Mouse (Mus musculus) Muller cell, postnatal 12 days (primary cell): ENCODE data around the gene 4931409K22Rik.
A peak's percentile ranks its signal among the peaks of the same experiment; 100 is the strongest.

Experiments used
- DNase-seq: peaks from one replicate; pipeline ENCODE4 v3.0.0-alpha.2; 2015; ENCODE audit errors: inconsistent ontology term

Gene 4931409K22Rik

DNA sequence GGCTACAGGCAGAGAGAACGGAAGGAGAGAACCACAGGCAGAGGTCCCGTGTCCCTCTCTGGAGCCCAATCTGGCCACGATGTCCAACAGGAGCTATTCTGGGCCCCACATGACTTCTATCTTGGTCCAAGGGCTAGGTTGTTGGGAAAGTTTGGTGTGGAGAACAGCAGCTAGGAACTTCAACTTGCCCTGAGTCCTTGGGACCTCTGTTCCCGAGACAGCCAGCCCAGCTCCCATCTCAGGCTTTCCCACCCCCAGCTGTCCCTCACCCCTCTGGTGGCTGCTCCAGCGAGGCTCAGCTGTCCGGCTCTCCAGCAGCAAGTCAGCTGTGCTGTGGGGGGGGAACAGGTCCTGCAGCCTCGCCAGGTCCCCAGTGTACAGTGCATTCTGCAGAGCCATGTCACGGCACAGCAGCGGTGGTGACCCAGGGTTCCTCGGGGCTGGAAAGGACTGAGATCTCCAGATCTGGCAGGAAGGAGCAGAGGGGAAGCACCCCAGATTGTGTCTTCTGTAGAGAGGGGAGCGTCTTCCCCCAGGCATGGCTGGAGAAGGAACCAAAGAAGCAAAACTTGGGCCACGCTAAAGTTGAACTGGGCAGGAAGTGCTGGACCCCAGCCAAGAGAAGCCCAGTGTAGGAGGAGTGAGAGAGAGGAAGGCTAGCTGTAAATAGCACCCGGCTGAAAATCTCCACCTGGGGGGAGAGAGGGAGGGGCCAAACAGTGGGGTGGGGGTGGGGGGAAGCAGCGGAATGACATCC, 16.0 kb downstream of the 4931409K22Rik start, which contains the start of gene Asb10:
Asb10 (minus strand) TSS at position 592 of the 757 bp plus-strand sequence.
- DNase-seq: no peak

DNA sequence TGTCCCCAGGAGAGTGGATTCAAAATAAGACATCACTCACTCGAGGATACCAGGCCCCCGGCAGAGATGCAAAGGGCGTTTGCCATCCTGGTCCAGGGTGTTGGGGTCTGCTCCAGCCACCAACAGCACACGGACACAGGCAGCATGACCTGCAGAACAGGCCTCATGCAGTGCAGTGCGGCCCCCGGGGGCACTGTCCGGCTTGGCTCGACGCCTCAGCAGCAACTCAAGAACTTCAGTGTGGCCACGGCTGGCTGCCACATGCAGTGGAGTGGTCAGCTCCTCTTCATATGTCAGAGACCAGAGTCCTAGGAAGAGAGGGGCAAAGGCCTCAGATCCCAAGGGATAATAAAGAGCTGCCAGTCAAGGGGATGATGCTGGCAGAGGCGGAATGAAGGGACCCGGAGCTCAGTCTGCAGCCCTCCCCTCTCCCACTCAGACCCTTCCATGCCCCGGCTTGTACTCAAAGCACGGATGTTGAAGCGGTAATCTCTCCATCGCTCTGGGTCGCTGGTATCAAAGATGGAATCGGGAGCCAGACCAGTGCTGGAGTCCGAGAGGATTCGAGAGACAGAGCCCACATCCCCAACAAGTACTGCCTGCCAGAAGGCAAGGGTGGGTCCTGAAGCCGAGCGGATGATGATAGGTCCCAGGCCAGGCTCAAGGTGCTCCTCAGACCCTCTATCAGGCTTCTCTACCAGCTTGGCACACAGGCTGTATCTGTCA, 16.9 kb downstream of the 4931409K22Rik start:
- no peak for DNase-seq

DNA sequence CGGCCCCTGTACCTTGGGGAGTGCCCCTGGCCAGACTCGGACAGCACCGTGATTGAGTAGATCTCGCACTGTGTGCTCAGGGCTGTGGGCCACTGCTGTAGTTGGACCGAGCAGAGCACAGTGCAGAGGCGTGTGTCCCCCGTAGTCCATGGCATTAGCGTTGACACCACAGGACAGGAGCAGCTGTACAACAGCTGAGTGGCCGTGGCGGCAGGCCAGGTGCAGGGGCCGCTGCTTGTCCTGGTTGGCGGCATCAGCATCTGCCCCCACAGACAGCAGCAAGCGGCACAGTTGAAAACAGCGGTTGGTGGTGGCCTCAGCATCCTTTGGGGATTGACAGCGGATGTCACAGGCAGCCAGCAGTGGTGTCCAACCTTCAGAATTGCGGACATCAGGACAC, 19.0 kb downstream of the 4931409K22Rik start:
- no peak for DNase-seq

DNA sequence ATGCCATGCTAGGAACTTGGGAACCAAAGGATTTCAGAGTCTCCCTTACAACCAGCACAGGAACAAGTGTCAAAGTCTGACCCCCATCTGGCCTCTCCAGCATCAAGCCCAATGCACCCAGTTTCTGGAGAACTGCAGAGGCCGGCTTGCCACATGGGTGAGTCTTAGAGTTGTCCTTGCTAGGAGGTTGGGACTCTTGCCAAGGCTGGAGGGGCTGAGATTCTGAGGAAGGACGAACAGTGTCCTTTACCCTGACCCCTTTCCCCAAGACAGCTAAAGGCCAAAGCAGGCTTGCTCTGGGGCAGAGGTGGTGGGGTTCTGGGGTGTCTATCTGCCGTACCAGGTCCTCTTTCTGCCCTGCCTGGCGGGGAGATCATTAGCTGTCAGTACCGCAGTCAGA, 20.1 kb downstream of the 4931409K22Rik start:
- no peak for DNase-seq

DNA sequence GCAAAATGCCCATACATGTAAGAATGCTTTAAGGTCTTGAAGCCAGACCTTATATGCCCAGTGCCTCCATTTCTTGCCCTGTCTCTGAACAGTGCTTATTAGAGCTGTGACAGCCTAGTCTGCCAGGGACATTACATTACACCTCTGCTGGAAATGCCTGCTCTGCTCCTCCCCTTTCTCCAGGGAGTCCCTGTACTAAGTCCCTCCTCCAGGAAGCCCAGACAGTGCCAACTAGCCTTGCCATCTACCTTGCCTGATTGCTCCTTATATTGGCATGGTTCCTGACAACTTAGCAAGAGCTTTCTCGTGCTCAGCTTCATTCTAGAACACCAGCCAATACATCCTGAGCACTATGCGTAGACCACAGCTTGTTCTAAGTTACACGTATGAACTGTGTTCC, 20.9 kb downstream of the 4931409K22Rik start:
- no peak for DNase-seq

DNA sequence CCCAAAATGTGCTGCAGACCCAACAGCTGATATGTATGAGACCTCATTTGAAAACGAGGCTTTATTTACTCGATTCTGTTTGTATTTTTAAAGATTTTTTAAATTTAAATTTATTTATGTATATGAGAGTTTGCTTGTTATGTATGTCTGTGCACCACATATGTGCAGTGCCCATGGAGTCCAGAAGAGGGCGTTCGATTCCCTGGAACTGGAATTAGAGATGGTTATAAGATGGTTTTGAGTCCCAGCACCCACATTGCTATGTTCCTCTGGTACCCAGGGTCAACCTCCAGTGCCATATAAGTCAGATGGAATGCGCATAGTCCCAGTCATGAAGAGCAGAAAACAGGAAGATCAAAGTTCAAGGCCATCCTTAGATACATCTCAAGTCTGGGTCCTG, 22.3 kb downstream of the 4931409K22Rik start:
- DNase-seq: no peak

DNA sequence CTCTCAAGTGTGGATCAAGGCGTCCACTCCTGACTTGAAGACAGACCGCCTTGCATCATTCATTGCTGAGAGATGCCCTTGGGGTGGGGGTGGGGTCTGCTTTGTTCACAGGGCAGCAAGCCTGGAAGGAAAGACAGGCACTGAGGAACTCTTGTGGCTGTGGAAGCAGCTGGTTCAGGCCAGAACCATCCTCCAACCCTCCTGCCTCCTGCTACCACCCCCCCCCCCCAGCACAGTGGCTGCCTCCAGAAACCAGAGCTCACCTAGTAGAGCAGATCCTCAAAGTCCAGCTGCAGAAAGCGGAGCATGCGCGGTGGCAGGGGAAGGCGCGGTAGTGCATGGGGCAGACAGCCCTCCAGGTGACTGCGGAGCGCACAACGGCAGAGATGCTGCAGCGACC, 23.2 kb downstream of the 4931409K22Rik start:
- no peak for DNase-seq

DNA sequence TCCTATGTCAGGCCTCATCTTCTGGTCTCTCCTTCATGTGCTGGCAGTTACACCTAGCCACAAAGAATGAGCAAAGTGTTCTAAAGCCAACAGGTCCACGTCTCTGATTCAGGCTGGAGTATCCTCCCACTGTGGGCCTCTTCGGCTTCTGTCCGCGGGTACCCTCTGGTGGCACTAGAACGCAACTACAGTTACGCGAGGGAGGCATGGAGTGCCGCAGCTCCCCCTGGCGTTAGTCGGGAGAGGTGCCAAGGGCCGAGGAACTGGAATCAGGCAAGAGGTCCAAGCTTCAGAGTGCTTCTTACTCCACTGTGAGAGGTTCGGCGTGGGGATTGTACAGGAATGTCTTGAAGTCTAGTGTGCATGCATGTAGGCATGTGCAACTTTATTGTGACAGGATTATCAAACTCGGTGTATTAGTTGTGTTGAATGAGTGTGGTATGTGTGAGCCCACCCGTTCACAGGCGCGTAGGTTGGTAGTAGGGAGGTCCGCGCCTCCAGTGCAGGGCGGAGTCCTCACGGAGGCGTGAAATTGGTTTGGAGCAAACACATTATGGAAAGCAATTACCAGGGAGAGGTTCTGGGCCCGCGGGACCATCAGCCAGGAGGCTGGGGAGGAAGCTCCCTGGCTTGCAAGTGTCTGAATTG, 26.4 kb downstream of the 4931409K22Rik start:
- DNase-seq: peak; percentile 88

DNA sequence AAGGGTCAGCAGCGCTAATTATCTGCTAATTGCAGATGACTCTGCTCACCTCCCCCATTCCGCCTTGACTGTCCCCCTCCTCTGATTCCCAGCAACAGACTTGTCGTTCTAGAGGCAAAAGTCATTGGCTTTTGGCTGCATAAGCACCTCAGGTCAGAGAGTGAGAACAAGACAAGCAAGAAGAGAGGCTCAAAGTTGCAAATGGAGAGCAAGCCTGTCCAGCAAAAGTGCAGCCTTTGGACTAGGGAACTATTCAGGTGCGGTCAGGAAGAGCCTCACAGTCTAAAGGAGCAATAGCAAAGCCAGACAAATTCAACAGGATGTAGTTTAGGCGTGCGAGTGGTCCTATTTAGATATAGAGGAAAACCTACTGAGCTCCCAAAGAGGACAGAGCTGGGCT, 28.8 kb downstream of the 4931409K22Rik start:
- DNase-seq: no peak

DNA sequence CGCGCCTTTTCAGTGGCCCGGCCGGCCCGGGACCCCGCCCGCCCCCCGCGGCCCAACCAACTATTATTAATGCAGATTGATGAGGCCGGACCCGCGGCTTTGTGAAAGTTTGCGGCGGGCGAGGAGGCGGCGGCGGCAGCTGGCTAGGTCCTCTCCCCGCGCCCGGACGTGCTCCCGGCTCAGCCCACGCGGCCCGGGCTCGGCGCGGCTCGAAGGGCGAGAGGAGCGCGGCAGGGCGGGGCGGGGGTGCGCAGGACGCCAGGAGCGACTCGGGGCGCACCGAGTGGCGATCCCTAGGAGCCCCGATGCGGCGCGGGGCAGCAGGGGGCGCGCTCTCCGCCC, 29.7 kb downstream of the 4931409K22Rik start, which contains the start of gene Gbx1:
Gbx1 (minus strand) TSS at position 314 of the 342 bp plus-strand sequence.
- peak; percentile 47 for DNase-seq

DNA sequence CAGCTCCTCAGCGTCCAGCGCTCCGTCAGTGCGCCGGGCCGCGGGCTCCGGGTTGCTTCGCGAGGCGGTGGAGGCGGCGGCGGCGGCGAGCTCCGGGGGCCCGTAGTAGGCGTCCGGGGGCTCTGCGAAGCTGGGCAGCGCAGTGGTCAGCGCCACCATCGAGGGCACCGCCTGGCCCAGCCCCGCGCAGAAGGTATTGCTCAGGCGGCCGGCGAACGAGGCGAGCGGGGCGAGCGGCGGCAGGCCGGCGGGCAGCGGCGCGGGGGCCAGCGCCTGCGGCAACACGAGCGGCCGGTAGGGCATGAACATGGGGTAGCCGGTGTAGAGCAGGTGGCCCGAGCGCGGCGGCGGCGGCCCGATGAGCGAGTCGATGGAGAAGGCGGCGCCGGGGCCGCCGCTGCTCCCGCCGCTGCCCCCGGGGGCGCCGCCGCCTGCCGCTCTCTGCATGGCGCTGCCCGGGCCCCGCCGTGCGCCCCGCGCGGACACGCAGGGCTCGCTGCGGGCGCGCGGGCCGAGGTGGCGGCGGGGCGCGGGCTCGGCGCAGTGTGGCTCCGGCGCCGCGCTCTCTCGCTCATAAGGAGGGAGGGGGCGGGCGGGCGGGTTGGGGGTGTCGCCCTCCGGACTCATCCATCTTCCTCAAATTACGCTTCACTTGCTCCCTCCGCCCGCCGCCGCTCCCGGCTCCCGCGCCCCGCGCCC, 30.3 kb downstream of the 4931409K22Rik start:
- DNase-seq: no peak

DNA sequence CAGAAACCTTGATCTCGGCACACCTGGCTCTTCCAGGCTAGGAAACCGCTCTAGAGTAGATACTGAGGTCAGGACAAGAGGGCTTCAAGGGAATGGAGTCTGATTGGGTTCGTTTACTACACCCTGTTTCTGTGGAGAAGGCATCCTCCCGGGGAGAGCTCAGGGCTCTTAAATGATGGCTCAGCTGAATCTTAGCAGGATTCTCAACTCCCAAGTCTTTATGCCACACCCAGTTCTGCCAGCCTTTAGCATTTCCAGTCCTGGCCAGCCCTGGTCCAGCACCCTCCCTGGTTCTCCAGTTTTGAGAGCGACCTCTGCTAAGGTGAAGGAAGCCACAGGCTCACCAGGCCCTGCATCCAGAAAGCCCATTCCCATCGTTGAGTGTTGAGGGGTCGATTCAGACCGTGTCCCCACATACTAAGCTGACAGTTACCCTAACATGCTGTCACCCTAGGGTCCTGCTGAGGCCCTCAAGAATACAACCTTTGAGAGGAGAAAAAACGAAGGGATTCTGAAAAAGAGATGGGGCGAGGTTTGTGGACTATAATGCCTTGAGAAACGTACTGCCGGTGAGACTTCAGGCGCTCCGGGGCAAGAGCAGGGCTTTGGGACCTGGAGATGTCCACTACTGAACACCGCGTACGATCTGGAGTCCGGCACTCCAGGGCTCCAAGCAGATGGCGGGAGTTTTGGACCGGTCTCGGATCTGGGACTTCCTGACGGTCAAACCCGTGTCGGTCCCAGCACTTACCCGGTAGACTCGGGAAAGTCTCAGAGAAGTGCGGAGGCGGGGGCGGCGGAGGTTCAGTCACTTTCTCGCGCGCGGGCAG, 31.0 kb downstream of the 4931409K22Rik start:
- no peak for DNase-seq

DNA sequence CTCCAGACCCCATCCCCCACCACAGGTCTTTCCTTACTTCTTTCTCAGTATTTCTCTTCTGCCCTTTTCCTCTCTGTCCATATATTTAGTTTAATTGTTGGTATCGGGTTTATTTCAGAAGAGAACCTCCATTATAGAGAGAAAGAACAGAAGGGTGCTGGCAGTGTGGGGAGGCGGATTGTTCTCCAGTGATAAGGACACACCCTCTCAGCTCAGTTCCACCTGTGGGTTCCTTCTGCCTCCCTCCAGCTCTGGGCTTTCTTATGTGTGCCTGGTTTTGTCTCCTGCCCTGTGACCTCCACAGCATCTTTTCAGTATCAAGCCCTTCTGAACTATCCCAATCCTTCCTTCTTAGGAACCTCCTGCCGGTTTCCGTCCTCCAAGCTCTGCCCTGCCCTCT, 32.1 kb downstream of the 4931409K22Rik start:
- DNase-seq: no peak

DNA sequence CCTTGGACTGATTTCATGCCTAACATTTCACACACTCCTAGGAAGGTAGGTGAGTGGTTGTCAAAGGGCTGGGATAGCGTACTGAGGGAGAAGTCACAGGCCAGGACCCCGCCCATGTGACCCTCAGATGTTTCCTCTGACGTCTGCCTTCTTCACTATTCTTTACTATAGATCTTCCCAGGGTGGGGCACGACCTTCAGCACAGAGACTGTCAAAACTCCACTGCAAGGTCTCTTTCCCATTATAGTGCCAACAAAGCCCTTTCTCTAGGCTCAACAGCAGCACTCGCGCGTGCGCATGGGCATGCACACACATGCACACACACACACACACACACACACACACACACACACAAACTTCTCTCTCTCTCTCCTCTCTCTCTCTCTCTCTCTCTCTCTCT, 32.8 kb downstream of the 4931409K22Rik start:
- DNase-seq: no peak

DNA sequence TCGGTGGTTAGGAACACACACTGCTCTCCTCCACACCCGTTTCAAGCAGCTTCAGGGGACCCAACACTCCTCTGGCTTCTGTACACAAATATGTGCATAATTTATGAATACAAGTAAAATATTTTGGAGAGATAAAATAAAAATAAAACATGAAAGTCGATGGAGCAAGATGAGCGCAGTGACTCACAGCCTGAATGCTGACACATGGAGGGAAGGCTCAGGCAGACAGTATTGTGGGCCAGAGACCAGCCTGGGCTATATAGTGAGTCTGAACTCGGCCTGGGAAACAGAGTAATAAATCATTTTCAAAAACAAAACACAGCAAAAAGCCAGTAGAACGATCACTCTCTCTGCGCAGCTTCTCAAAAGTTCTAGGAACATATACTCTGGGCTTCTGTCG, 35.2 kb downstream of the 4931409K22Rik start:
- no peak for DNase-seq

DNA sequence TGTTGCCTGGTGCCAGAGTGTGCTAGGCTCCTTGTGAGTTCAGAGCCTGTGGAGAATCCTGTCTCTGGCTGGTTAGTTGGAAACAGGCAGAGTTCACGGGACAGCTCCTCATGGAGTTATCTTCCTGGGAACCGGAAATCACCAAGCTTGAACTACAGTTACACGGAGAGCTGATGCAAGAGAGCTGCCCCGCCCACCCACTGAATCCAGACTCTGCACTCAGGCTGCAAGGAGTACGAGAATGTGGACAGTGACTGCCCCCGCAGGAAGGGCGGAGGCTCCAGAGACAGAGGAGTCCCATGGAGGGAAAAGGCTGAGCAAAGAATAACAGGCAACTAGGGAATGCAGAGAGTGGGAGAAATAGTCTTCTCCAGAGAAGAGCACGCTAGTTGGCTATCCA, 44.3 kb downstream of the 4931409K22Rik start:
- no peak for DNase-seq

DNA sequence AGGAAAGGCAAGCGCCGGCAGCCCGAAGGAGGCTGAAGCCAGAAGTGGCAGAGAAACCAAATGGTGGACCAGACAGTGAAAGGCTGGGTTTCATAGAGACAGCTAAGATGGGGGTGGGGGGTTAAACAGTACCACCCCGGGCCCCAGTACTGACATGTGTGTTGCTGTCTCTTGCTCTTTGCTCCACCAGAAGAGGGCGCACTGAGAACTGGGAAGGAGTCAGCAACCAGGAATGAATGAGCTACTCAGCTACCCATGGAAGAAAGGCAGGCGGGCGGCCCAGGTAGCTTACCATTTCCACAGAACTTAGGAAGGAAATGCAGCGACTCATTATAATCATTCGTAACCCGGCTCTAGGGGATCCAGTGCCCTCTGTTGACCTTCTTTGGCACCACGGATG, 46.0 kb downstream of the 4931409K22Rik start:
- no peak for DNase-seq

DNA sequence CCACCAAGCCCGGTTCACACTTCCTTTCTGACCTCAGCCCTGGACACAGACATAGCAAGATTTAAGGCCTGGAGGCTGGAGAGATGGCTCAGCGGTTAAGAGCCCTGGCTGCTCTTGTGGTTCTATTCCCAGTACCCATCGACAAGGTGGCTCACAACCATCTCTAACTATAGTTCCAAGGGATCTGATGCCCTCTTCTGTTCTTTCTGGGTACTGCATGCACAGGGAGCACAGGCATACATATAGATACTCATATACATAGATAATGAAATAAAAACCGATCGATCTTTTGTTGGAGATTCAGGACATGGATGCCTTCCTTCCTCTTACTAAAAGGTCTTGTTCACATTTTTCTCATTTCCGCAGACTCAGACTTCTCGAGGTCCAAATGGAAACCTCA, 48.2 kb downstream of the 4931409K22Rik start:
- DNase-seq: no peak

DNA sequence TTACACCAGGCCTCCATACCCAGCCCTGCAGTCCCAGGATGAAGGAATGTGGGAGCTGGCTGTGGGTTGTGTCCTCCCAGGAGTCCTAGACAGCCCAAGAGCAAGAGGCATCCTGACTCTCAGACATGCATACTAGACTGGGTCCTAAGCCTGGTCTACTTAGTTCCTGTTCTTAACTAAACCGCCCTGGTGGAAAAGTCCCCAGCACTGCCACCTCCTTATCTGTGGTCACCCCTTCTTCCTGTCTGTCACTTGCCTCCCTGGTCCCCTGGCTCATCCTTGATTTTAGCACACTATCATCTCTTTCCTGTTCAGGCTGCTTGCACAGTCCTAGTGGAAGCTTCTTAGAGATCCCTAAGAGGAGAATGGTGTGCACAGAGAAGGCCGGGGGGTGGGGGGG, 51.1 kb downstream of the 4931409K22Rik start:
- DNase-seq: no peak

DNA sequence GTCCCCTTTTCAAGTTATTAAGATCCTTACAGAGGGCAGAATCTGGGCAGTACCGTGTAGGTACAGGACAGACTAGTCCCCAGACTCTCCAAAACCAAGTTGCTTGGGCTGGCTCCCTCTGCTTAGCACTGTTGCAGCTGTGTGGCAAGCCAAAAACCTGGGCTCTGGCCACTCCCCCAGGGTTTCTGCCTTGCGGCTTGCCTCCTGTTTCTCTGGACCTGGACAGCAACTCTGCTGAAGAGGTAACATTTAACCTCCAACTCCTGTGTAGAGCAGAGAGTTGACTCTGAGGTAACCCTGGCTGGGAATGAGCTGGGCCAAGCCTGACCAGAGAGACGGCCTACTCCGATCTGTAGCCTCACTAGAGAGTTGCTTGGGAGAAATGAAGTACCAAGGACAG, 53.8 kb downstream of the 4931409K22Rik start:
- DNase-seq: no peak

DNA sequence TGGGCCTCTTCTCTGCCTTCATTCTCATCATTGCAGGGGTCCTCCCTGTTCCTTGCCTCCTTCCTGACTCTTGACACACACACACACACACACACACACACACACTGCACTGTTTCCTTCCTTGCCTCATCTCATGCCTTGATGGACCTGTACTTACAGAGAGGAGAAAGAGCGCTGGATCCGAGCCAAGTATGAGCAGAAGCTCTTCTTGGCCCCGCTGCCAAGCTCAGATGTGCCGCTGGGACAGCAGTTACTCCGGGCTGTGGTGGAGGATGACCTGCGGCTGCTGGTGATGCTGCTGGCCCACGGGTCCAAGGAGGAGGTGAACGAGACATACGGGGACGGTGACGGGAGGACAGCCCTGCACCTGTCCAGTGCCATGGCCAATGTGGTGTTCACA, 55.8 kb downstream of the 4931409K22Rik start:
- DNase-seq: no peak
